Mouse (Mus musculus): Measurements from ENCODE around the gene Zbtb34. TPM values are rescaled to one million over a fixed set of nuclear protein-coding genes. Genes with fewer than 3 reads are reported as not detected.

The Zbtb34 gene
- polyA plus RNA-seq, 1 experiment from 2014 or later: 1.5 TPM

DNA sequence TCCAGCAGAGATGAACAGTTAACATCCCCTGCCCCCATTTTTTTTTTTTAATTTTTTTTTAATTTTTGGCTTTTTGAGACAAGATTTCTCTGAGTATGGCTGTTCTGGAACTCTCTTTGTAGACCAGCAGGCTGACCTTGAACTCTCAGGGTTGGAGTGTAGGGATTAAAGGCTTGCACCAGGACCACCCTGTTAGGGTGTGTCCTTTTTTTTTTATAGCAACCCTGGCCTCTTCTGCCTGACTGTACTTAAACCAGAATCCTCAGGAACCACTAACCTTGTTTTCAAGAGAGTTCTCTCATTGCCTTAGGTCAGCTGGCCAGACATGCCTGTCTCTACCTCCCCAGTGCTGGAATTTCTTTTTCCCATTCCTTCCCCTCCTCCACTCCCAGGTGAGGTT, 13.7 kb upstream of the Zbtb34 start:
- Histone ChIP-seq H3K27ac (replicated peaks) (no peak overlapping the region), H3K27me3 (peaks cover 1% of the 10 kb centered on the region; the same call in 1 of the 2 replicates), H3K4me2 (no peak overlapping the region), H3K36me3 (replicated peaks) (peaks cover 9% of the 10 kb centered on the region), H3K9me3 (replicated peaks) (no peaks in the 10 kb centered on the region), H3K4me3 (replicated peaks) (no peak overlapping the region), H3K4me1 (replicated peaks) (no peaks in the 10 kb centered on the region), H3K9ac (no peak overlapping the region)
- ATAC-seq (ENCODE audit: insufficient read depth): no peak

DNA sequence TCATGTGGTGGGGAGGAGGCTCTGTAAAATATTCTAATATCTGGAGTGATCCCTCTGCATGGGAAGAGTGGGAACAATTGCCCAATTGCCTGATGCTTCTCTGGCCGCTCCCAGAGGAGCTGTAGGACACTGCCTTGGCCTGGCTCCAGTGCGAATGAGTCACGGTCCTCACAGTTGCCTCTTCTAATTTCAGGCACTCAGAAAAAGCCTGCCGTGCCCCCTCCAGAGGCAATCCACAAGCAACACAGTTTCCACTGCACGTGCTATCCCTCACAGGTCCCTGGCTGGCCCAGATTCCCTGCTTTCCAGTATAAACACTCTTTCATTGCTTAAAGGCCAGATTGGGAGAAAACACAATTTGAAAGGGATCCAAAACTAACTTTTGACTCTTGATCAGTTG, 13.2 kb upstream of the Zbtb34 start:
- WGBS (ENCODE audit: insufficient replicate concordance): 66% methylated on average over 5 of the region's 5 CpGs
- no peak for ATAC-seq (ENCODE audit: insufficient read depth)

DNA sequence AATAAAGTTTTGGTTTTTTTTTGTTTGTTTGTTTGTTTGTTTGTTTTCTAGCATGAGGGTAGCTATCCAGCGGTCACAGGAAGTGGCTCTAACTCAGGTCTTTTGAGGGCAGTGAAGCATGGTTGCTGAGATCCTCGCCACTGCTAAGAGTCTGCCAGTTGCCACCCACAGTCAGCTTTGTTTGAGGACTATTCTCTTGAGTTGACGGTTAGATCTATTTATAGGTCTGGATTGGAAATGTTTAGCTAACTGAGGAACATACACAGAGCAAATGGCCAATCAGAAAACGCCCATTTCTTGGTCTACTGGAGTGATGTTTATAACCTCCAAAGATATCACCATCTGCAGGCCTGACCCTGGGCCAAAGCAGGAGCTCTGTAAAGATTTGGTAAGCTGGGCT, 11.6 kb upstream of the Zbtb34 start:
- no peak for ATAC-seq (ENCODE audit: insufficient read depth)
- H3K4me3 ChIP-seq (replicated peaks): no peak overlapping the region
- no peak overlapping the region for H3K27ac ChIP-seq (replicated peaks)
- H3K36me3 ChIP-seq (replicated peaks): no peaks in the 10 kb centered on the region
- H3K9ac ChIP-seq: no peak overlapping the region
- peaks cover 9% of the 10 kb centered on the region for H3K27me3 ChIP-seq
- no peak overlapping the region for H3K4me2 ChIP-seq
- H3K9me3 ChIP-seq (replicated peaks): no peaks in the 10 kb centered on the region
- H3K4me1 ChIP-seq (replicated peaks): no peaks in the 10 kb centered on the region
- WGBS (ENCODE audit: insufficient replicate concordance): 43% methylated on average over 4 of the region's 4 CpGs

More for the DNA sequence above, 13.2 kb upstream of the Zbtb34 start:
- Histone ChIP-seq H3K36me3 (replicated peaks) (peaks cover 5% of the 10 kb centered on the region), H3K4me2 (no peak overlapping the region), H3K9ac (no peak overlapping the region), H3K9me3 (replicated peaks) (no peaks in the 10 kb centered on the region), H3K27me3 (peaks cover 6% of the 10 kb centered on the region), H3K4me3 (replicated peaks) (no peak overlapping the region), H3K4me1 (replicated peaks) (no peaks in the 10 kb centered on the region), H3K27ac (replicated peaks) (no peak overlapping the region)

DNA sequence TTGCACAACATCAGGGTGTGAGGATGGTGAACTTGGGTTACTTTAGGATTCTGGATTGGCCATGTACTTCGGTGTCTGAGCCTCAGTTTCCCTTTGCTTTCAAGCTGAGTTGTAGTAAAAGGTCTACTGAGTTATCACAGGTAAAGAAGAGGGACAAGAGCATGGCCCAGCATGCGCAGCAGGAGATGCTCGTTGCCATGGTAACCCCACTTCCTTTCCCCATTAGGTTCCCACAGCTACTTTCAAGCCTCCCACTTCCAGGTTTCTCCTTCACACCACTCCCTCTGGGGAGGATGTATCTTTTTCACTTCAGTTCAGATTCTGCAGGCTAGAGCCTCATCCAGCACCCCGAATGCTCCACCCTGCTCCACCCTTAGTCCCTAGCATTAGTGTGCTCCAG, 9.8 kb upstream of the Zbtb34 start:
- Histone ChIP-seq H3K9me3 (replicated peaks) (no peaks in the 10 kb centered on the region), H3K4me1 (replicated peaks) (peaks cover 6% of the 10 kb centered on the region), H3K9ac (no peak overlapping the region), H3K27me3 (peaks cover 25% of the 10 kb centered on the region), H3K4me3 (replicated peaks) (no peak overlapping the region), H3K36me3 (replicated peaks) (no peaks in the 10 kb centered on the region), H3K4me2 (no peak overlapping the region), H3K27ac (replicated peaks) (no peak overlapping the region)
- WGBS (ENCODE audit: insufficient replicate concordance): 25% methylated on average over 4 of the region's 4 CpGs
- ATAC-seq (ENCODE audit: insufficient read depth): no peak

DNA sequence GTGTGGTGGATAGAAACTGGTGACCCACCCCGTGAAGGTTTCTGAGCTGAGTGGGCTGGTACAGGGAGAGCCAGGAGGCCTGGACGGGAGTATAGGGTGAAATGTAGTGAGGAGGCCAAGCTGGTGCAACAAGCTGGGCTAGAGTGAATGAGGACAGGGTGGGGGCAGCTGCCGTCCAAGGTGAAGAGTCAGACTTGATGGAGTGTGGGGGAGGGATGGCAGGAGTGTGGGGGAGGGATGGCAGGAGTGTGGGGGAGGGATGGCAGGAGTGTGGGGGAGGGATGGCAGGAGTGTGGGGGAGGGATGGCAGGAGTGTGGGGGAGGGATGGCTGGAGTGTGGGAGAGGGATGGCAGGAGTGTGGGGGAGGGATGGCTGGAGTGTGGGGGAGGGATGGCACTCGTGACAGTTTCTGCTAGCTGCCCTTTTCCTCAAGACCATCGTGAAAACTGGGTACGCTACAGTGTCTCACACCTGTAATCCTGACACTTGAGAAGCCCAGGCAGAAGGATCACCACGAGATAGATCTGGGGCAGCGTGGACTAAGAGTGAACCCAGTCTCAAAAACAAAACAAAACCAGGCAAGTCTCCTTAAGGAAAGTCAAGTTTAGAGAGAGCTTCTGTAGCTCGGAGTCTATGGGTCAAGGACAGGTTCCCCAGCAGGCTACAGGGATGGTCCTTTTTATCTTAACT, 9.0 kb upstream of the Zbtb34 start:
- Histone ChIP-seq H3K4me2 (no peak overlapping the region), H3K4me1 (replicated peaks) (peaks cover 13% of the 10 kb centered on the region), H3K36me3 (replicated peaks) (no peaks in the 10 kb centered on the region), H3K27me3 (peaks cover 25% of the 10 kb centered on the region), H3K4me3 (replicated peaks) (no peak overlapping the region), H3K27ac (replicated peaks) (no peak overlapping the region), H3K9ac (no peak overlapping the region), H3K9me3 (replicated peaks) (no peaks in the 10 kb centered on the region)
- 22% methylated on average over 9 of the region's 9 CpGs for whole genome bisulfite sequencing (ENCODE audit: insufficient replicate concordance)
- no peak for ATAC-seq (ENCODE audit: insufficient read depth)

DNA sequence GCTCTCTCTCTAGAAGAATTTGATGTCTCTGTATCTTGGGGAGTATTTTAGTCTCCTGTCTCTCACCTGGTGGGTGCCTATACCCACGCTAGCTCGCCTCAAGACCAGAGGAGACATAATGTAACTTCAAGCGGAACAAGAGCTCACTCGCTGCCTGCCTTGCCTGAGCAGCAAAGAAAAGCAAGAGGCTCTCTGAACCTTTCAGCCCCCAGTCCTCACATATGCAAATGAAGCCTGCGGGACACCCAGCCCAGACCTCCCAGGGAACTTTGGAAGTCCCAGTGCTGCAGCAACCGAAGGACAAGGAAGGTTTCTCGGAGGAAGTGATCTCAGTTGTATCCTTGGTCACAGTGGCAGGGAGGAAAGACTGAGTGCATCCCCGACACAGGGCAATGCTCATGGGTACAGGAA, 8.4 kb upstream of the Zbtb34 start:
- WGBS (ENCODE audit: insufficient replicate concordance): 23% methylated on average over 8 of the region's 8 CpGs
- no peak for ATAC-seq (ENCODE audit: insufficient read depth)
- peaks cover 13% of the 10 kb centered on the region for H3K4me1 ChIP-seq (replicated peaks)
- H3K4me2 ChIP-seq: no peak overlapping the region
- H3K9ac ChIP-seq: no peak overlapping the region
- H3K4me3 ChIP-seq (replicated peaks): no peak overlapping the region
- H3K27ac ChIP-seq (replicated peaks): no peak overlapping the region
- no peaks in the 10 kb centered on the region for H3K36me3 ChIP-seq (replicated peaks)
- no peaks in the 10 kb centered on the region for H3K9me3 ChIP-seq (replicated peaks)
- peaks cover 25% of the 10 kb centered on the region for H3K27me3 ChIP-seq

DNA sequence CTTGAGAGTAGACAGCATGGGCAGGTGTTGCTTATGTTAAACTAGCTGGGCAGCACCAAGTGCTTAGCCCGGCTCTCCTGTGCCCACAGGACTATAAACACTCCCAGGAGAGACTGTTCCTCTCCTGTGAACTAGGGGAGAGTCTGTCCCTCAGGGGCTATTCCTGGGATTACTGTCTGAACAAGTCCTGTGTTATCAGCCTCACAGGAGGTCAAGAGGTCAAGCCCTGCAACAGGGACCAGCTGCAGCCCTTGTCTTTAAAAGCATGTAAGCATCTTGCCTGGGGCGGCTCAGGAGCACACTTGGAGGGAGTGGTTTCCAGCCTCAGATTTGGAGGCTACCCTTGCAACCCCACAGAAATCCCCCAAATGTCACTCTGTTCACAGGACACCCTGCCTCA, 7.3 kb upstream of the Zbtb34 start:
- H3K4me3 ChIP-seq (replicated peaks): no peak overlapping the region
- H3K36me3 ChIP-seq (replicated peaks): no peaks in the 10 kb centered on the region
- H3K27ac ChIP-seq (replicated peaks): no peak overlapping the region
- no peaks in the 10 kb centered on the region for H3K9me3 ChIP-seq (replicated peaks)
- H3K9ac ChIP-seq: no peak overlapping the region
- H3K4me2 ChIP-seq: no peak overlapping the region
- H3K4me1 ChIP-seq (replicated peaks): peaks cover 13% of the 10 kb centered on the region
- WGBS (ENCODE audit: insufficient replicate concordance): 52% methylated on average over 2 of the region's 2 CpGs
- ATAC-seq (ENCODE audit: insufficient read depth): no peak
- H3K27me3 ChIP-seq: peaks cover 25% of the 10 kb centered on the region

DNA sequence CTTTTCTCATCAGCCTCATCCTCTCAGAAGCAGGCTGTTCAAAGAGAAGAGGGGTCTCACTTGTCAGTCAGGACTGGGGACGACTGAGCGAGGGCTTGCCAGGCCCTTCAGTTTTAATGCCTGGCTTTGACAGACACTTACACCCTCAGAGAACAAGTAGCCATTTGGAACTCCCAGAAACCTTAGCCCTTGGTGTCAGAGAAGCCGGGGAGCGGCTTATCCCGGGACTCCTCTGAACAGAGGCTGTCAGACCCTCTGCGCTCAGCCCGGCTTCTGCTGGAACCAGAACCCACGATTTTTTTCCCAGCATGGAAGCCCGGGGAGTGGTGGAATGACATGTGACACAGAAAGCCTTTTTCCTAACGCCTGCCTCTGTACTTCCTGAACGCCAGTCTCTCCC, 6.1 kb upstream of the Zbtb34 start:
- Histone ChIP-seq H3K27me3 (peaks cover 25% of the 10 kb centered on the region), H3K4me3 (replicated peaks) (no peak overlapping the region), H3K9ac (no peak overlapping the region), H3K4me1 (replicated peaks) (peaks cover 13% of the 10 kb centered on the region), H3K4me2 (no peak overlapping the region), H3K36me3 (replicated peaks) (no peaks in the 10 kb centered on the region), H3K27ac (replicated peaks) (no peak overlapping the region), H3K9me3 (replicated peaks) (no peaks in the 10 kb centered on the region)
- ATAC-seq (ENCODE audit: insufficient read depth): no peak
- WGBS (ENCODE audit: insufficient replicate concordance): 59% methylated on average over 11 of the region's 11 CpGs

DNA sequence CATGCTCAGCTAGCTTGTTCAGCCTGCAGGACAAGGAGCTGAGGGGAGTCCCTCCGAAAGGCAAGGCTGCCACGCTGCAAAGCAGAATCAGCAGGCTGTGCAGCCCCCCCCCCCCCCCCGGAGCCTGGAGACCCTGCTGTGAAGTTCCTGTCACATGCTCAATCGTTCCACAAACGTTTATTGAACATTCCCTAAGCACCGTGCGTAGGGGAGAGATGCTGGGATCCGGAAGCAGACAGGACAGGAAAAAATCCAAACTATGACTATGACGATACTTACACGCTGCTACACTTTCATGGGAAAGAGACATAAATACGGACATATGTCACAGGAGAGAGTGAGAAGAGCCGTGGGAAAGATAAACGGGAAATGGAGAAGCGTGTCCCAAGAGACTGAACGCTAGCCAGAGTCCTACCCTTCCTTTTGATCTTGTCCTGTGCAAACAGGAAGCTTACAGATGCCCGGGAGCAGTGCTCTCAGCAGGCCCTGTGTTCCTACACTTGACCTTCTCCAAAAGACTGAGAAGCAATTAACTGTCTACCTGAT, 5.0 kb upstream of the Zbtb34 start:
- H3K9me3 ChIP-seq (replicated peaks): no peaks in the 10 kb centered on the region
- WGBS (ENCODE audit: insufficient replicate concordance): 9% methylated on average over 16 of the region's 16 CpGs
- H3K4me2 ChIP-seq: peak overlapping the region; percentile 39
- H3K27ac ChIP-seq (replicated peaks): no peak overlapping the region
- H3K9ac ChIP-seq: no peak overlapping the region
- no peaks in the 10 kb centered on the region for H3K36me3 ChIP-seq (replicated peaks)
- H3K27me3 ChIP-seq: peaks cover 25% of the 10 kb centered on the region
- 0 out of 2 replicates have a peak overlapping the region, but pooled peaks have one; percentile 4 for H3K4me3 ChIP-seq (replicated peaks)
- ATAC-seq (ENCODE audit: insufficient read depth): no peak
- peaks cover 23% of the 10 kb centered on the region for H3K4me1 ChIP-seq (replicated peaks)

DNA sequence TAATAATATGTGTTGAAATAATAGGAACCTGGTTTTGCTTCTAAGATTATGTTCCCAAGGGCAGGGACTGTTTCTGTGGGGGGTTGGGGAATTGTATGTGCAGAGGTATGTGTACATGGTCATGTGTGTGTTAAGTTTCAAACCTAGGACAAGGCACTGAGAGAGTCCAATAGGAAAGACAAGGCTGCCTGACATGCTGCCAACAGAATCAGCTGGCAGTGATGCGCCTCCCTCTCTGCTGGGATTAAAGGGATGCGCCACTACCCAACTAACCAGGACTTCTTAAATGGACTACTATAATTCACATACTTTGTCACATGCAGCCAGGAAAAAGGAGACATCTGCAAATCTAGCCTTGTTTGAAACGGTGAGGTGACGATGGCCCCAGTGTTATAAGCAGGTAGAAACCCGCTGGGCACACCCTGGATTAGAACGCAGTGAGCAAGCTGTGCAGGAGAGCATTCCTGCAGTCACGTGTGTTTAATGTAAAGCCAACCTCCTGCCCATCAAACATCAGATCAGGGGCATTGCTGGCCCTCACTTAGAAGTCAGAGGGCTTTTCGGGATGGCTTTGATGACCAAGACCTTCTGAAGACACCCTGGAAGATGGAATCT, 4.0 kb upstream of the Zbtb34 start:
- peaks cover 25% of the 10 kb centered on the region for H3K27me3 ChIP-seq
- H3K27ac ChIP-seq (replicated peaks): no peak overlapping the region
- 63% methylated on average over 8 of the region's 8 CpGs for WGBS (ENCODE audit: insufficient replicate concordance)
- H3K4me2 ChIP-seq: no peak overlapping the region
- H3K9me3 ChIP-seq (replicated peaks): no peaks in the 10 kb centered on the region
- H3K36me3 ChIP-seq (replicated peaks): no peaks in the 10 kb centered on the region
- H3K4me1 ChIP-seq (replicated peaks): peaks cover 31% of the 10 kb centered on the region
- H3K9ac ChIP-seq: no peak overlapping the region
- no peak overlapping the region for H3K4me3 ChIP-seq (replicated peaks)
- ATAC-seq (ENCODE audit: insufficient read depth): no peak

DNA sequence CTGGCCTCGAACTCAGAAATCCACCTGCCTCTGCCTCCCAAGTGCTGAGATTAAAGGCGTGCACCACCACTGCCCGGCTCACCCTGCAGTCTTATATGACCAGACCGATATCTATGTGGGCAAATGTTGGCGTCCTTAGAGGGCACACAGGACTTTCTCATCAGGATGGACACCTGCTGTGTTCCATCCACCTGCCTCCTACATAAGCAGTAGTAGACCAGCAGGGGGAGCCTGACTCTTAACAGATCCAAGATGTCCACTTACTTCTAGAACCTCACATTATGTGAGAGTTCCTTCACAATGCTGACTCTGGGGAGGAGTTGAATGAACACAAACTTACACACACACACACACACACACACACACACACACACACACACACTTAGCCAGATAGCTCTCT, 1.8 kb upstream of the Zbtb34 start:
- no peak overlapping the region for H3K9ac ChIP-seq
- H3K4me2 ChIP-seq: no peak overlapping the region
- H3K9me3 ChIP-seq (replicated peaks): no peaks in the 10 kb centered on the region
- peaks cover 50% of the 10 kb centered on the region for H3K4me1 ChIP-seq (replicated peaks)
- ATAC-seq (ENCODE audit: insufficient read depth): no peak
- no peak overlapping the region for H3K27ac ChIP-seq (replicated peaks)
- H3K36me3 ChIP-seq (replicated peaks): 0 out of 2 replicates have a peak, but pooled peaks cover 1% of the 10 kb centered on the region
- H3K27me3 ChIP-seq: peaks cover 15% of the 10 kb centered on the region; the same call in 1 of the 2 replicates
- no peak overlapping the region for H3K4me3 ChIP-seq (replicated peaks)
- 51% methylated on average over 5 of the region's 5 CpGs for WGBS (ENCODE audit: insufficient replicate concordance)
